Mouse (Mus musculus) intestine, postnatal 0 days (tissue): ENCODE results near the gene Map3k5. TPM values are rescaled to one million over a fixed set of nuclear protein-coding genes. Genes with fewer than 3 reads are reported as not detected.

Experiments used
- ATAC-seq: fragments of 200-750 bp; cut with Nextera tagmentation; 2 replicates; pipeline ENCODE4 v1.8.0; 2017; ENCODE audit warnings: mild to moderate bottlenecking, moderate TSS enrichment, moderate library complexity
- H3K27ac ChIP-seq: fragments of 300-500 bp; sonication (generic); 2 replicates; pipeline ENCODE4 v1.5.1; 2014; ENCODE audit warnings: mild to moderate bottlenecking, low read depth, low read length, moderate library complexity
- H3K27me3 ChIP-seq: fragments of 300-500 bp; sonication (generic); replicated peaks from 2 replicates; pipeline ENCODE4 v1.6.1; 2014; ENCODE audit warnings: low read length, mixed read lengths; ENCODE audit not compliant: control insufficient read depth, insufficient read depth
- H3K36me3 ChIP-seq: fragments of 300-500 bp; sonication (generic); 2 replicates; pipeline ENCODE4 v1.6.1; 2014; ENCODE audit warnings: mild to moderate bottlenecking, moderate library complexity; ENCODE audit not compliant: control insufficient read depth, insufficient read depth
- H3K4me1 ChIP-seq: fragments of 300-500 bp; sonication (generic); replicated peaks from 2 replicates; pipeline ENCODE4 v1.6.1; 2014; ENCODE audit warnings: antibody characterized with exemption, low read length, mixed read lengths; ENCODE audit not compliant: control insufficient read depth, insufficient read depth
- H3K4me2 ChIP-seq: fragments of 300-500 bp; sonication (generic); replicated peaks from 2 replicates; pipeline ENCODE4 v1.6.1; 2014; ENCODE audit warnings: low read depth, mild to moderate bottlenecking, moderate library complexity
- H3K4me3 ChIP-seq: fragments of 300-500 bp; sonication (generic); 2 replicates; pipeline ENCODE4 v1.5.1; 2014; ENCODE audit warnings: low read depth, low read length
- H3K9ac ChIP-seq: fragments of 300-500 bp; sonication (generic); 2 replicates; pipeline ENCODE4 v1.6.1; 2014; ENCODE audit warnings: mild to moderate bottlenecking, low read depth, low read length
- H3K9me3 ChIP-seq: fragments of 300-500 bp; sonication (generic); 2 replicates; pipeline ENCODE4 v1.6.1; 2016; ENCODE audit warnings: mixed run types; ENCODE audit not compliant: control insufficient read depth
- CTCF ChIP-seq: sonication (generic); IDR thresholded peaks from 2 replicates; pipeline ENCODE4 v1.5.1; 2016; ENCODE audit warnings: low read depth, mild to moderate bottlenecking, control low read depth, antibody characterized with exemption, moderate library complexity
- WGBS: fragments of 180-500 bp; shearing (Covaris S2); extraction: QIAGEN DNeasy Blood & Tissue Kit; methylation state at CpG from one replicate; pipeline ENCODE4 v1.1.7; 2014; 5-methylcytosine and 5-hydroxymethylcytosine counted together
- polyA plus RNA-seq: library from polyadenylated mRNA; unstranded; fragments of >200 nt; fragmentation: Nextera tagmentation; extraction: Ambion mirVana; gene quantifications from 2 replicates; pipeline ENCODE4 v1.2.1, GENCODE M21; 2015

Gene Map3k5
- polyA plus RNA-seq, 1 experiment from 2014 or later = 1.5 TPM

GRCm38 (mm10) chr10:20004786-20005185, 70.5 kb downstream of the Map3k5 start:
- H3K4me3 ChIP-seq = no peak overlapping the region
- no peaks in the 10 kb centered on the region for H3K9me3 ChIP-seq
- no peaks in the 10 kb centered on the region for H3K36me3 ChIP-seq
- H3K27ac ChIP-seq = no peak overlapping the region
- H3K9ac ChIP-seq = no peak overlapping the region
- no peak for TF ChIP-seq CTCF
- ATAC-seq = no peak
- H3K4me1 ChIP-seq = no peaks in the 10 kb centered on the region
- no peak overlapping the region for H3K4me2 ChIP-seq
- H3K27me3 ChIP-seq = no peaks in the 10 kb centered on the region
- 74% methylated on average over 4 of the region's 4 CpGs for WGBS

GRCm38 (mm10) chr10:20005491-20005952, 71.2 kb downstream of the Map3k5 start:
- Histone ChIP-seq H3K27ac (no peak overlapping the region), H3K27me3 (no peaks in the 10 kb centered on the region), H3K4me3 (no peak overlapping the region), H3K9ac (no peak overlapping the region), H3K36me3 (no peaks in the 10 kb centered on the region), H3K9me3 (no peaks in the 10 kb centered on the region), H3K4me2 (no peak overlapping the region), H3K4me1 (no peaks in the 10 kb centered on the region)
- TF ChIP-seq CTCF = no peak
- 86% methylated on average over 6 of the region's 6 CpGs for WGBS
- no peak for ATAC-seq

- Histone ChIP-seq H3K9ac (no peak overlapping the region), H3K9me3 (no peaks in the 10 kb centered on the region), H3K27ac (no peak overlapping the region), H3K4me1 (no peaks in the 10 kb centered on the region), H3K36me3 (no peaks in the 10 kb centered on the region), H3K27me3 (no peaks in the 10 kb centered on the region), H3K4me2 (no peak overlapping the region), H3K4me3 (no peak overlapping the region)
- TF ChIP-seq CTCF = no peak
- WGBS = 51% methylated on average over 17 of the region's 17 CpGs
- no peak for ATAC-seq
Measured at GRCm38 (mm10) chr10:20006333-20007093, 72.2 kb downstream of the Map3k5 start.

- H3K9ac ChIP-seq = no peak overlapping the region
- H3K36me3 ChIP-seq = no peaks in the 10 kb centered on the region
- no peak overlapping the region for H3K4me3 ChIP-seq
- ATAC-seq = no peak
- no peak overlapping the region for H3K27ac ChIP-seq
- no peak overlapping the region for H3K4me2 ChIP-seq
- H3K27me3 ChIP-seq = no peaks in the 10 kb centered on the region
- no peaks in the 10 kb centered on the region for H3K4me1 ChIP-seq
- H3K9me3 ChIP-seq = no peaks in the 10 kb centered on the region
- no peak for TF ChIP-seq CTCF
- WGBS = 90% methylated on average over 6 of the region's 6 CpGs
Measured at GRCm38 (mm10) chr10:20009310-20009709, 75.0 kb downstream of the Map3k5 start.

GRCm38 (mm10) chr10:20010018-20010417, 75.7 kb downstream of the Map3k5 start:
- H3K27ac ChIP-seq = no peak overlapping the region
- H3K9me3 ChIP-seq = no peaks in the 10 kb centered on the region
- H3K27me3 ChIP-seq = no peaks in the 10 kb centered on the region
- no peak overlapping the region for H3K4me3 ChIP-seq
- H3K4me1 ChIP-seq = no peaks in the 10 kb centered on the region
- no peaks in the 10 kb centered on the region for H3K36me3 ChIP-seq
- H3K4me2 ChIP-seq = no peak overlapping the region
- 97% methylated on average over 3 of the region's 3 CpGs for WGBS
- H3K9ac ChIP-seq = no peak overlapping the region
- ATAC-seq = no peak
- no peak for TF ChIP-seq CTCF

GRCm38 (mm10) chr10:20018406-20018805, 84.1 kb downstream of the Map3k5 start:
- Histone ChIP-seq H3K36me3 (no peaks in the 10 kb centered on the region; the same call in 1 of the 2 replicates), H3K4me2 (no peak overlapping the region), H3K9me3 (0 out of 2 replicates have a peak, but pooled peaks cover 4% of the 10 kb centered on the region), H3K4me1 (no peaks in the 10 kb centered on the region), H3K4me3 (no peak overlapping the region), H3K27ac (no peak overlapping the region), H3K9ac (no peak overlapping the region), H3K27me3 (no peaks in the 10 kb centered on the region)
- 97% methylated on average over 10 of the region's 10 CpGs for WGBS
- ATAC-seq = no peak
- no peak for TF ChIP-seq CTCF
